Mouse (Mus musculus): ENCODE measurements around the gene Lmx1b. TPM values are rescaled to one million over a fixed set of nuclear protein-coding genes. Genes with fewer than 3 reads are reported as not detected.

The Lmx1b gene
- polyA plus RNA-seq, 1 experiment: not detected

GRCm38 (mm10) chr2:33628791-33629190 is 11.5 kb downstream of the Lmx1b start:
- Histone ChIP-seq H3K36me3 (ENCODE audit: control insufficient read depth, insufficient read depth) (no peaks in the 10 kb centered on the region), H3K4me2 (ENCODE audit: low read depth) (no peak overlapping the region), H3ac (ENCODE audit: control insufficient read depth, insufficient read length) (no peak overlapping the region), H3K4me3 (no peak overlapping the region), H3K79me2 (ENCODE audit: control insufficient read depth, insufficient read depth) (no peaks in the 10 kb centered on the region), H3K27me3 (ENCODE audit: control insufficient read depth, insufficient read depth, insufficient read length) (peaks cover 95% of the 10 kb centered on the region)
- no peak for TF ChIP-seq POLR2A (IDR thresholded peaks at IDR 0.05; ENCODE audit: insufficient read length, low read depth)
- TF ChIP-seq CEBPB (IDR thresholded peaks at IDR 0.05; ENCODE audit: insufficient read depth, poor library complexity, severe bottlenecking): no peak
- TF ChIP-seq TCF3 (IDR thresholded peaks at IDR 0.05; ENCODE audit: insufficient read length, low read depth): no peak

- Histone ChIP-seq H3K36me3 (ENCODE audit: control insufficient read depth, insufficient read depth) (no peaks in the 10 kb centered on the region), H3K4me2 (ENCODE audit: low read depth) (peak overlapping the region; percentile 52)
Observed at GRCm38 (mm10) chr2:33627058-33627375, 13.3 kb downstream of the Lmx1b start.

GRCm38 (mm10) chr2:33626262-33627057 is 13.9 kb downstream of the Lmx1b start:
- Histone ChIP-seq H3K79me2 (ENCODE audit: control insufficient read depth, insufficient read depth) (no peaks in the 10 kb centered on the region), H3K4me2 (ENCODE audit: low read depth) (peak overlapping the region; percentile 52), H3ac (ENCODE audit: control insufficient read depth, insufficient read length) (no peak overlapping the region), H3K27me3 (ENCODE audit: control insufficient read depth, insufficient read depth, insufficient read length) (peaks cover 89% of the 10 kb centered on the region), H3K4me3 (no peak overlapping the region), H3K36me3 (ENCODE audit: control insufficient read depth, insufficient read depth) (no peaks in the 10 kb centered on the region)
- TF ChIP-seq MYOG (IDR thresholded peaks at IDR 0.05; ENCODE audit: control insufficient read depth in 1 of 3, insufficient read depth in 1 of 3, insufficient read length in 2 of 3, low read depth in 2 of 3): peak in 1 of 3 experiments; percentile 44
- TF ChIP-seq MYOD1 (IDR thresholded peaks at IDR 0.05; ENCODE audit: control insufficient read depth in 1 of 3, insufficient read length in 2 of 3, low read depth in 2 of 3): peak in 2 of 3 experiments; percentile 29 to 56
- TF ChIP-seq USF1 (IDR thresholded peaks at IDR 0.05; ENCODE audit: low read depth): no peak

More at GRCm38 (mm10) chr2:33627058-33627375, 13.3 kb downstream of the Lmx1b start:
- Histone ChIP-seq H3K79me2 (ENCODE audit: control insufficient read depth, insufficient read depth) (no peaks in the 10 kb centered on the region), H3ac (ENCODE audit: control insufficient read depth, insufficient read length) (no peak overlapping the region), H3K4me3 (no peak overlapping the region), H3K27me3 (ENCODE audit: control insufficient read depth, insufficient read depth, insufficient read length) (peaks cover 90% of the 10 kb centered on the region)
- TF ChIP-seq E2F4 (IDR thresholded peaks at IDR 0.05; ENCODE audit: insufficient read depth) (no peak), MAX (IDR thresholded peaks at IDR 0.05; ENCODE audit: low read depth) (no peak), REST (IDR thresholded peaks at IDR 0.05; ENCODE audit: insufficient read depth, insufficient read length) (no peak), POLR2AphosphoS2 (IDR thresholded peaks at IDR 0.05; ENCODE audit: insufficient read length, low read depth) (no peak), MYOD1 (IDR thresholded peaks at IDR 0.05; ENCODE audit: control insufficient read depth in 1 of 3, insufficient read length in 2 of 3, low read depth in 2 of 3) (no peak), POLR2A (IDR thresholded peaks at IDR 0.05; ENCODE audit: insufficient read length, low read depth) (no peak), USF1 (IDR thresholded peaks at IDR 0.05; ENCODE audit: low read depth) (no peak), TCF3 (IDR thresholded peaks at IDR 0.05; ENCODE audit: insufficient read length, low read depth) (no peak), CEBPB (IDR thresholded peaks at IDR 0.05; ENCODE audit: insufficient read depth, poor library complexity, severe bottlenecking) (no peak), MYOG (IDR thresholded peaks at IDR 0.05; ENCODE audit: control insufficient read depth in 1 of 3, insufficient read depth in 1 of 3, insufficient read length in 2 of 3, low read depth in 2 of 3) (no peak), SRF (IDR thresholded peaks at IDR 0.05; ENCODE audit: control insufficient read depth, insufficient read length, low read depth) (no peak), TCF12 (IDR thresholded peaks at IDR 0.05; ENCODE audit: insufficient read depth, poor library complexity, severe bottlenecking) (no peak)

GRCm38 (mm10) chr2:33617670-33618069 is 22.6 kb downstream of the Lmx1b start:
- H3ac ChIP-seq (ENCODE audit: control insufficient read depth, insufficient read length): no peak overlapping the region
- no peaks in the 10 kb centered on the region for H3K36me3 ChIP-seq (ENCODE audit: control insufficient read depth, insufficient read depth)
- TF ChIP-seq SRF (IDR thresholded peaks at IDR 0.05; ENCODE audit: control insufficient read depth, insufficient read length, low read depth) (no peak), TCF3 (IDR thresholded peaks at IDR 0.05; ENCODE audit: insufficient read length, low read depth) (no peak), MYOD1 (IDR thresholded peaks at IDR 0.05; ENCODE audit: control insufficient read depth in 1 of 3, insufficient read length in 2 of 3, low read depth in 2 of 3) (no peak), POLR2AphosphoS2 (IDR thresholded peaks at IDR 0.05; ENCODE audit: insufficient read length, low read depth) (no peak), TCF12 (IDR thresholded peaks at IDR 0.05; ENCODE audit: insufficient read depth, poor library complexity, severe bottlenecking) (no peak), E2F4 (IDR thresholded peaks at IDR 0.05; ENCODE audit: insufficient read depth) (no peak), MAX (IDR thresholded peaks at IDR 0.05; ENCODE audit: low read depth) (no peak), MYOG (IDR thresholded peaks at IDR 0.05; ENCODE audit: control insufficient read depth in 1 of 3, insufficient read depth in 1 of 3, insufficient read length in 2 of 3, low read depth in 2 of 3) (no peak), USF1 (IDR thresholded peaks at IDR 0.05; ENCODE audit: low read depth) (no peak), REST (IDR thresholded peaks at IDR 0.05; ENCODE audit: insufficient read depth, insufficient read length) (no peak), CEBPB (IDR thresholded peaks at IDR 0.05; ENCODE audit: insufficient read depth, poor library complexity, severe bottlenecking) (no peak), POLR2A (IDR thresholded peaks at IDR 0.05; ENCODE audit: insufficient read length, low read depth) (no peak)
- H3K4me2 ChIP-seq (ENCODE audit: low read depth): no peak overlapping the region
- peaks cover 85% of the 10 kb centered on the region for H3K27me3 ChIP-seq (ENCODE audit: control insufficient read depth, insufficient read depth, insufficient read length)
- H3K79me2 ChIP-seq (ENCODE audit: control insufficient read depth, insufficient read depth): no peaks in the 10 kb centered on the region
- no peak overlapping the region for H3K4me3 ChIP-seq

GRCm38 (mm10) chr2:33616411-33616843 is 23.9 kb downstream of the Lmx1b start:
- Histone ChIP-seq H3K4me3 (no peak overlapping the region), H3ac (ENCODE audit: control insufficient read depth, insufficient read length) (no peak overlapping the region), H3K36me3 (ENCODE audit: control insufficient read depth, insufficient read depth) (no peaks in the 10 kb centered on the region), H3K79me2 (ENCODE audit: control insufficient read depth, insufficient read depth) (no peaks in the 10 kb centered on the region), H3K4me2 (ENCODE audit: low read depth) (no peak overlapping the region), H3K27me3 (ENCODE audit: control insufficient read depth, insufficient read depth, insufficient read length) (peaks cover 86% of the 10 kb centered on the region)
- TF ChIP-seq REST (IDR thresholded peaks at IDR 0.05; ENCODE audit: insufficient read depth, insufficient read length) (no peak), POLR2A (IDR thresholded peaks at IDR 0.05; ENCODE audit: insufficient read length, low read depth) (no peak), MYOD1 (IDR thresholded peaks at IDR 0.05; ENCODE audit: control insufficient read depth in 1 of 3, insufficient read length in 2 of 3, low read depth in 2 of 3) (no peak), CEBPB (IDR thresholded peaks at IDR 0.05; ENCODE audit: insufficient read depth, poor library complexity, severe bottlenecking) (no peak), TCF12 (IDR thresholded peaks at IDR 0.05; ENCODE audit: insufficient read depth, poor library complexity, severe bottlenecking) (no peak), MAX (IDR thresholded peaks at IDR 0.05; ENCODE audit: low read depth) (no peak), MYOG (IDR thresholded peaks at IDR 0.05; ENCODE audit: control insufficient read depth in 1 of 3, insufficient read depth in 1 of 3, insufficient read length in 2 of 3, low read depth in 2 of 3) (no peak), POLR2AphosphoS2 (IDR thresholded peaks at IDR 0.05; ENCODE audit: insufficient read length, low read depth) (no peak), SRF (IDR thresholded peaks at IDR 0.05; ENCODE audit: control insufficient read depth, insufficient read length, low read depth) (no peak), E2F4 (IDR thresholded peaks at IDR 0.05; ENCODE audit: insufficient read depth) (no peak), USF1 (IDR thresholded peaks at IDR 0.05; ENCODE audit: low read depth) (no peak), TCF3 (IDR thresholded peaks at IDR 0.05; ENCODE audit: insufficient read length, low read depth) (no peak)

All from myocyte (in vitro differentiated cells).